Mouse (Mus musculus) heart, adult 9 months (tissue): Measurements from ENCODE around the gene Cald1.

ENCODE experiments used
- DNase-seq, 2 experiments: peaks; one replicate each; pipeline ENCODE4 v3.0.0; 2022; ENCODE audit warnings: low spot score in 2 of 2

The Cald1 gene

DNA sequence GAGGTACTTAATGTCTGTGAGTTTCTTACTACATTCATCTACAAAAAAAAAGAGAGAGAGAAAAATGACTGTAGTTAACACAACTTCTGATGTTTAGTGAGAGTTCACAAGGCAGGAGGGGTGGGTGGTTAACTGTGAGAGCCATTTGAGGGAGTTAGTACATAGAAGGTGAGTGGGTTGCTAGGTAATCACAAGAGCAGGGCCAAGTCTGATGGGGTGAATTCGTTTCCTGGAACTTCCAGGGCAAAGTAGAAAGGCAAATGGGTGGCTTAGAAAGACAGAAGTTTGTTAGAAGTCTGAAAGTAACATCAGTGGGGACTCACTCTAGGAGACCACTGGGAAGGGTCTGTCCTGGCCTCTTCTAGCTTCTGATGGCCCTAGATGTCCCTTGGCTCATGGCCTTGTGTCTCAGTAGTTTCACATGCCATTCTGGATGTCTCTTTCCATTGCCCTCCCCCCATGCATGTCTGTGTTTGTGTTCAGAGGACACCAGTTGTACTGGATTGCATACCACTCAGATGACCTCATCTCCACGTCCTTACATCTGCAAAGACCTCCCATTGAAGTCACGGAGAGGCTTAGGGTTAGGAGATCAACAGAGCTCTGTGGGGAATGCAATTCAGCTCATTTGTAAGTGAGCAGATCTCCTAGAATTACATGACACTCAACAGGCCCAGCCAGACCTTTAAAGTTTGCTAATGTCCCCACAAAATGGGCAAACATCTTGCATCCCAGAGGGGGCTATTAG, 118.8 kb downstream of the Cald1 start:
- no peak for DNase-seq

DNA sequence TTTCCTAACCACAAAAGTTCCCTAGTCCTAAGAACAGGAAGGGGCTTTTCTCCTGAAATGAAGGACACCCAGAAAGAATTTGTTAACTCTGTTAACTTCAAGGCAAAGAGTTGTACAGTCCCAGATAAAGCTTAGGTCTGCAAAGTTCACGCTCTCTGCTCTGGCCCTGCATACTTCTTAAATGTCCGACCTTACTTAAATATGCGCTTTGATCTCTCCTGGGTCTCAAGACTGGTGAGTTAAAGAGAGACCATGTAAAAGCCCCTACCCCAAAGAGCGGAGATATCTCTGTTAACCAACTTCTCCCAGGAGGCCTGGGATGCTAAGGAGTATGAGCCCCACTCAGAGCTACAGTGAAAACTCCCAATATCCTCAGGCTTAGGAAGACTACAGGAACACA, 119.4 kb downstream of the Cald1 start:
- DNase-seq, result no peak

DNA sequence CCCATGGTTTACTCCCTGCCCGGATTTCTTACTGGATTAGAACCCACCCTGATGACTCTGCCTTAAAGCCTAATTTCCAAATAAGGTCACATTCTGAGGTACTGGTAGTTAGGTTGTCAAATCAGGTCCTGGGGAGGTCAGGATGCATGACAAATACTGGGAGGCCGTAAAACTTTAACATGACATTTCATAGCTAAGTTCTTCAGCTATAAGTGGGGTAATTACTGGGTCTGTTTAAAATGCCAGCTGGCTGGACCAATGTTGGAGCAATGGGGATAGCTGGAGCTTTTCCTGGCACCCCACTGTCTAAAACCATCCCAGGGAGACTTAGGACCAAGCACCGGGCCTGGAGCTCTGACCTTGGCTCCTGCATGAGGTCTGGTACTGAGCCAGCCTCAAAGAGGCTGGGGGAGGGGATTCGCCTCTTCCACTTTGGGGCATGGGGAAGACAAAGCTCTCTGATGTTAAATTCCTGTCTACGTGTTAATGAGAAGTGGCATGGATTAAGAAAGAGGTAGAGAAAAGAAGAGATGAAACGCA, 120.9 kb downstream of the Cald1 start:
- DNase-seq, result no peak

GRCm38 (mm10) chr6:34720447-34720846, 122.1 kb downstream of the Cald1 start:
- DNase-seq, result peak in 1 of 2 experiments; percentile 61

DNA sequence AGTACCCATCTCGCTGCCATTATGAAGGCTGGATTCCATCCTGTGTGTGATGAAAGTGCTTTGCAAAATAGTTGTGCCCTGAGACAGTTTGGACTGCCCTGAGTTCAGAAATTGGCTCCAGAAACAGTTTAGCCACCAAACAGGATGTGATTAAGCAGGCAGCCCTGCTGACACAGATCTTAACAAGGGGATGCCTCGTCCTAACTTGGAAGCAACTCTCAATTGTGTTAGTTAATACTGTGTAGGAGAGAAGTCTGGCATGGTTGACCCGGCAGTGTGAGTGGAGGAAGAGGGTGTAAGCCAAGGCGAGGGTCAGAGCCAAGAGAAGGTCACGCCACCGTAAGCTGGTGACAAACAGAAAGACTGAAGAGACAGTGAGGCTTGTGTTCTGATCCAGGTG, 123.4 kb downstream of the Cald1 start:
- peak in 1 of 2 experiments; percentile 21 for DNase-seq

GRCm38 (mm10) chr6:34722660-34723059, 124.4 kb downstream of the Cald1 start:
- DNase-seq, result no peak

DNA sequence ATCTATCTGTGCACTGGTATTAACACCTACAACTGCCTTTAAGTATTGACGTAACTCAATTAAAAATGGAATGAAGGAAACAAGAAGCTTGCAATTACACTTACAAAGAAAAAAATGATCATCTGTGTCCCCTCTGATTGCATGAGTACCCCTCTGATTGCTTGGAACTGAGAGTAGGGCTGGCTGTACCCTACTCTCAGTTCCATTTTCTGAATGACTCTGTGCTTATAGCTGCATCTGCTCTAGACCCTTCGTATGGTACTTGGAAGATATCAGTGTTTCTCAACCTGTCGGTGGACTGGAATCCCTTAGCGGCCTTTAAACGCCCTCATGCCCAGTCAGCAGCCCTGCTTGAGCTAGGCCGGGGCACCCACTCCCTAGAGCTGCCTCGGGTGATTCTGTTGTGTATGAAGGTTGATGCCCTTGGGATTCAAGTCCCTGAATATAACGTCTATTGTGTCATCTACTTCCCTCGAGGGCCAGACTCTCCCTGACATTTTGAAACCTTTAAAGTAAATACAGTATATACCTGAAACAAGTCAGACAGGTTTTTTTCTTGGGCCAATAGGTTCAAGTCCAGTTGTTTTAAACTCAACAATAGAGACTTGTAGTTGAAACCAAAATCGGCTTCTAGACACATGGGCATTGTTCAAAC, 125.1 kb downstream of the Cald1 start:
- DNase-seq, result no peak

DNA sequence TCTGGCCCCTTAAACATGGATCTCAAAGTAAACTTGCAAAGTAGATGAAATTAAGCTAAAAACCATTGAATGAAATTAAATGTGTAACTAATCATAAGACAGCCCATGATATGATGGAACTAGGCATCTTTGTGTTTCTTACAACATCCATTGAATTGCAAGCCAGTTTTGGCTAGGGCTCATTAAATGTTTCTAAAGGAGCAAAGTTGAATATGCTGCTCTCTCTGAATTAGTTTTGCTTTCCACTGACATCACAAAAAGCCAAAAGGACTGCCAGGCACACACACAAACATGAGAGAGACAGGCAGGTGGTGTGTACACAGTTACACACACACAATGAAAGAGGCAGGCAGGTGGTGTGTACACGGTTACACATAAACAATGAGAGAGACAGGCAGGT, 127.4 kb downstream of the Cald1 start:
- DNase-seq, result no peak

GRCm38 (mm10) chr6:34726104-34726503, 127.8 kb downstream of the Cald1 start:
- no peak for DNase-seq

DNA sequence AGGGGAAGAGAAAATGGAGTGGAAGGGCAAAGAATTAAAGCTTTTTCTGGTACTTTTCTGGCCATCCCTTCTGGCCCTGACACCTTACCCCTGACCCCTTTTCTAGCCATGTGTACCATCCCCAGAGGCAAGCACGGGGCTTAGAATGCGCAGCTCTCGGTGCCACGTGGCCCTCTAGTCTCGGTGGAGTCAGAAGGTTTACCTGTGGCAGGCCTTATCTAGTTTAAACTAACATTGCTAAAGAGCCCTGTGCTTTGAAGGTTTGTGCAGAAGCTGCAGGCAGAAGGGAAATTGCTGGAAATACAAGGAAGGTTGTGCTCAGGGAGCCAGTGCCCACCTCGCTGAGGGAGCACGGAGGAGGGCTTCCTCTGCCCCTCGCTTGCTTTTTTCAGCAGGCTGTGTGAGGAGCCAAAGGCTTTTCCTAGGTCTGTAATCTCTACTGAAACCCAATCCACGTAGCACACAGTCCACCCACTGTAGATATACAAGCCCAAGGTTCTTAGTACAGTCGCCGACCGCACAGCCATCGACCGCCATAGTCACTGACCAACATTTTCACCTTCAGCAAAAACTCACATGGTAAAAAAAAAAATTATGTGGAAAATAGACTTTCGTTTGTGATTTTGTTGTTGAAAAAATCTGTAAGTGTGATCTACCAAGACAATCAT, 129.2 kb downstream of the Cald1 start:
- DNase-seq, result no peak

DNA sequence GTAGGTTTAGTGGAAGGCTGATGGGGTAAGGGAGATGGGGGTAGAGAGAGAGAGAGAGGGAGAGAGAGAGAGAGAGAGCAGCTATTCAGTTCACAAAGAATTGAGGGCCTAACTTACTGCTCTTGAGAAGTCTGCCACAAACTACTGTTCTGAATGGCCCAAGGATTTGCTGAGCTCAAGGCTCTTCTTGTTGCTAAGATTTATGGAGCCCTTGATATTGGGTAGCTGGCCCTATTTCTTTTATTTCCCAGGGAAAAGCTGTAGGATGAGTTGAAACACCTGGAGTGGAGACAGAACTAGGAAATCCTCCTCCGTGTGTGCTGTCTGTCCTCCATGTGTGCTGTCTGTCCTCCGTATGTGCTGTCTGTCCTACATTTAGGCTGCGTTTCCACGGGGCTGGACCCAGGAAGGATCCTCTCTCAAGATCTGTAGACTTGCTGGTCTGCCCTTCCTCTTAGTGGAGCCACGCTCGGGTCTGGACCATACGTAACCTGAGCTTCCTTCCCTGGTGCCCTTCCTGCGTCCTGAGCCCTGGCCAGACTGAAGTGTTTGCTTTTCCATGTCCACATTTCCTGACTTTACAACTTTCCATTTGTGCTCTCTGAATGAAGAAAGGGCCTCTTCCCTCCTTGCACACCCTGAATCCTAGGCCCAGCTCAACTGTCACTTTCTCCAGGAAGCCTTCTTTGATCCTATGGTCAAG, 131.3 kb downstream of the Cald1 start:
- DNase-seq, result no peak

- no peak for DNase-seq
These were observed 132.7 kb downstream of the Cald1 start for GRCm38 (mm10) chr6:34731007-34731406.

GRCm38 (mm10) chr6:34731529-34731928, 133.2 kb downstream of the Cald1 start:
- DNase-seq, result no peak

GRCm38 (mm10) chr6:34734940-34735695, 136.8 kb downstream of the Cald1 start:
- no peak for DNase-seq

DNA sequence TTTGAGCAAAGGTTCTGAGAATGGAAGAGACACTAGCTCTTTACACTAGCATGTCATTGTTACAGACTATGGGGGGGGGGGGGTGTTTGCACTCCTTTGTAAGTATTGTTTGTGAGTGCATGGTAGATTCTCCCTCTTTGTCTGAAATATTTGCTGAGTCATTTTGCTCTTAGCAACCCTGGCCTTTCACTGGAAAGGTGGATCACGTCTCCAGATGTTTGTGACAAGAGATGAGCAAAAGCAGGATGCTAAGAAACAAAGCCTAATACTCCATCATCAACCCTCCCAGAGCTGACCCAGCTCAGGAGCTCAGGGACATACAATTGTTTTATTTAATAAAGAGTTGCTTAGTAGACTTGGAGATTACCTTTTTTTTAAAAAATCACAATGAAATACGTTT, 138.6 kb downstream of the Cald1 start:
- DNase-seq, result no peak

GRCm38 (mm10) chr6:34743946-34744345, 145.6 kb downstream of the Cald1 start:
- DNase-seq, result no peak

DNA sequence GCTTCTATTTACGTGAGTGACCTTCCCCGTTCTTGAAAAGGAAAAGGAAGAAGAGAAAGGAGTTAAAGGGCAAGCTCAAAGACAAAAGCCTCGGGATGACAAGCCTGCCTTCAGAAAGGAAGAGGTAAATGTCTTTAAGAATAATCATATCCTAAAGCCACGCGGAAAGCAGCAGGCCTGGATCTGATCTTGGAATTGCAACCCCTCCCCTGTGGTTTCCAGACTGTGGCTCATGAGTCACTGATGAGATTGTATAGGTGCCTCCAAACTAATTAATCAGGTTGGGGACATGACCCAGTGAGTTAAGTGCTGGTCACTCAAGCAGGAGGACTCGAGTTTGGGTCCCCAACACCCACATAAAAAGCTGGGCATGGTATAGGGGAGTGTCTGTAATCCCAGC, 149.5 kb downstream of the Cald1 start:
- DNase-seq, result no peak

DNA sequence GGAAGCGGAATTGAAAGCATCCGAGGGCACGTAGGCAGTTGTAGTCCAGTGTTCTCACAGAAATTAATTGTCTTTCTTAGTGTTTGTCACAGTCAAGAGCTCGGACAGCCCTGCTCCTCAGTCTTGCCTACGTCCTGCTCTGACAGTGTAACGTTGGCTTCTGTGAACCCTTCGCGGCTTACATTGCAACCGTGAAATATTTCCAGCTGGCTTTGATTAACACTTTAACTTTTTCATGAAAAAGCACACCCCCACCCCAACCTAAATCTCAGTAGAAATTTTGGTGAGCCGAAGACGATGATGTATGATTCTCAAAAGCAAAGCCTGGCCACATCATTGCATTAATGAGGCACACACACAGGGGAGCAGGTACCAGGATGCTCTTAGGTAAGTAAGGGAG, 150.3 kb downstream of the Cald1 start:
- no peak for DNase-seq

GRCm38 (mm10) chr6:34749526-34749925, 151.2 kb downstream of the Cald1 start:
- peak; percentile 23 to 33 for DNase-seq

- peak; percentile 70 to 71 for DNase-seq
These were observed 152.3 kb downstream of the Cald1 start for GRCm38 (mm10) chr6:34750487-34751120.

DNA sequence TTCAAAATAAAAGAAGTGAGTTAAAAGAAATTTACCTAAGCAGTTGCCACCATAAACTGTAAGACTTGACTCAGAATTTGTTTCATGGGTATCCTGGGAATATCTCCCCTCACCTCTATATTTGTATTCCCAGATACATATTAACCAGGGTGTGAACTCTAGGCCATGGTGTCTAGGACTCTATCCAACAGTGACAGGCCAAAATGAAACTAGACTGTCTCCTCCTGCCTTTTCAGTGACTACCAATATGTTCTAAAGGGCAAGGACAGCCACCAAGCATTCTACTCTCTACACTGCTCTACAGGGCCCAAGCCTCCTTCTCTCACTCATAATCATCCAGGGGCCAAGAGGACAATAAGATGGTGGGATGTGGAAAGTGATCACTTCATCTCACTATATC, 153.3 kb downstream of the Cald1 start:
- DNase-seq, result no peak
